Mouse (Mus musculus) kidney, embryonic 14.5 days (tissue): Measurements from ENCODE around the gene Adamts10. TPM values are rescaled to one million over a fixed set of nuclear protein-coding genes. Genes with fewer than 3 reads are reported as not detected.

ENCODE experiments used
- polyA plus RNA-seq: library from polyadenylated mRNA; unstranded; fragments of >200 nt; fragmentation: Nextera tagmentation; extraction: Ambion mirVana; gene quantifications from 2 replicates; pipeline ENCODE4 v1.2.1, GENCODE M21; 2014

Adamts10 gene
- polyA plus RNA-seq, 1 experiment from 2014 or later, result 49.3 TPM

Other genes with a start within 250 kb of the Adamts10 start
- gene Zfp955b, start 234.7 kb upstream of the Adamts10 start, polyA plus RNA-seq, result 10.0 and 10.7 TPM in 2 replicates
- gene Zfp81, start 165.3 kb upstream of the Adamts10 start, polyA plus RNA-seq, result 15.2 and 16.6 TPM in 2 replicates
- 21.4 TPM in 2 replicates for gene Zfp101, start 129.6 kb upstream of the Adamts10 start, polyA plus RNA-seq
- gene Actl9, start 91.3 kb upstream of the Adamts10 start, polyA plus RNA-seq, result not detected in 2 replicates
- 0.96 and 2.3 TPM in 2 replicates for gene Myo1f, start 31.5 kb downstream of the Adamts10 start, polyA plus RNA-seq
- 73.1 and 82.9 TPM in 2 replicates for gene Zfp414, start 104.9 kb downstream of the Adamts10 start, polyA plus RNA-seq
- gene Pram1, start 113.9 kb downstream of the Adamts10 start, polyA plus RNA-seq, result 0.66 and 0.81 TPM in 2 replicates
- gene Hnrnpm, start 162.7 kb downstream of the Adamts10 start, polyA plus RNA-seq, result 375 and 422 TPM in 2 replicates
- 31.2 and 46.1 TPM in 2 replicates for gene March2, start 194.5 kb downstream of the Adamts10 start, polyA plus RNA-seq
- 217 and 269 TPM in 2 replicates for gene Rab11b, start 236.3 kb downstream of the Adamts10 start, polyA plus RNA-seq